Mouse (Mus musculus) T-cell, adult 2 months (primary cell): Measurements from ENCODE around the gene U2af1l4.

Experiments used
- DNase-seq: peaks from one replicate; pipeline ENCODE4 v3.0.0; 2022; ENCODE audit warnings: low spot score

U2af1l4 gene

GRCm38 (mm10) chr7:30553021-30553589 lies 10.0 kb upstream of the U2af1l4 start:
- DNase-seq, result no peak

- no peak for DNase-seq
These were observed 9.1 kb upstream of the U2af1l4 start for GRCm38 (mm10) chr7:30553810-30554584.

DNA sequence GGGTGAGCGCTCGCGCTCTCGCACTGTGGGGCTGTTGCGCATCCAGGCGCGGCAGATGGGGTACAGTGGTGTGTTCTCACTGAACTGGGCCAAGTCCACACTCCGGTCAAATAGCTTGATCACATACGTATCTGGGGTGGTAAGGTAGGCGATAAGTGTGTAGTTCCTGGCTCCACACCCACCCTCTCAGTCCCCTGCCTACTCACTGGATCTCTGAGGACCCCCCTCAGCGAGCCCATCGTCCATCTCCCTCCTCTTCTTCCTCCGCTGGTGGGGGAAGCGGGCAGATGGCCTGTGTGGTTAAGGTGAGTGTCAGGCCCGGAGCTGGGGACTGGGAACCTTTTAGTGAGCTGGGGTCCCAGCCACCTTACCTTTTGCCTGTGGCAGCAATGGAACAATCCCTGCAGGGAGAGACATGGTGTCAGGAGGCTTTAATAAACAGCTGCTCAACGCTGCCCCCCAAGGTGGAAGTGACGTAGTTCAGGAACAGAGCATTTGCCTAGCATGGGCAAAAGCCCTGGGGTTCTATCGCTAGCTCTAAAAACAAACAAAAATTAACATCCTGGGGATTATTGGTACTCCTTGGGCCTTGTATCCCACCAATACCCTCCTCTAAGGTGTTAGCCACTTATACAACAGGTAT lies 6.1 kb upstream of the U2af1l4 start:
- peak; percentile 29 for DNase-seq

- DNase-seq, result no peak
These were observed 5.1 kb upstream of the U2af1l4 start for GRCm38 (mm10) chr7:30557901-30558514.

DNA sequence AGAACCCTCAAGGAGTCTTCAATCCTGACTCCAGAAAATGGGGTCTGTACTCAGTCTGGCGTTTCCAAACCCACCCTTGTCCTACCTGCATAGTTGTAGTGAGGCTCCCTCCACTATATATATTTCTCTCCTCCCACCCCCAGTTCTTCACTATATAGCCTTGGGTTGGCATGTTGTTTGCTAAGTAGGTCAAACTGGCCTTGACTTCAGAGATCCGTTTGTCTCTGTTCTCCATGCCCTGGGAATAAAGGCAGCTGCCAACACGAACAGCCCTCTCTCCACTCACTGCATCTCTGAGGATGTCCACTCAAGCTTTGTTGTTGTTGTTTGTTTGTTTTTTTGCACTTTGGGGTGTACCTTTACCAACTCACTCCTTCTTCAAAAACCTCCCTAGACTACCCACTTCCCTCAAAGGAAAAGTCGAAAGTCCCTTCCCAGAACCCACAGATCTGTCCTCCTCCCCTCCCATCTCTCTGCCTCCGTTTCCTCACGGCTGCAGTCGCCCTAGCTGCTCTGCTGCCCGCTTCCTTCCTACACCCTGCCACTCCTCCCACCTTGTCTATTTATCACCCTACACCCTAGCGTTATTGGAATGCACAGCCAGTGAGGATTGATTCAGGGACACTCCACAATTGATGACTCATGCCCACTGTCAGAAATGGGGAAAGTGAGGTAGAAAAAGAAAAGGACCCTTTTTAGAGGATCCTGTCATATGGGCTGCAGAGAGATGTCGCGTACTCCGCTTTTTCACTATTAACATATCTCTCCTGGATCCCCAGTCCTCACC lies 4.3 kb upstream of the U2af1l4 start:
- DNase-seq, result no peak

DNA sequence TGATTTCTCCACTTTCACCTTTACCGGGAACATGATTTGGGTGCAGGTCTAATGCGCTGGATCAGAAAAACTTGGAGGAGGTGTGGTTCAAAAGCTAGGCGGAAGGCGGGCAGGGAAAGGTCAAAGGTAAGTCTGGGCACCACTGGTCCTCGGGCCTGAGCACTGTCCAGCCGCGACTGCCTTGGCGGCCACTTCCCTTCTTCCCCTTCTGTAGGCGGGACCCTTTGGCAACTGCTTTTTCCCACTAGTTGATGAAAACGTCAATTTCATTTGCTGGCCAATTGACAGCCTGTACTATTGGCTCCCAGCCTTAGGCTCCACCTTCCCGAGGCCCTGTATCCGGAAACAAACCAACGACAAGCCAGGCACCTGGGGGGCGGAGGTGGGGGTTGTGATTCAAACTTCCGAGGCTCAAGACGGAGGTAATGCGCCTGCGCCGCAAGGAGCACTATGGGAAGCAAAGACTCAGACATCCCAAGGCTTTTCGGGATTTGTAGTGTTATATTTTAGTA lies 3.6 kb upstream of the U2af1l4 start, which contains the start of gene Lin37:
TSS of gene Lin37 (minus strand) at position 396 of the 512 bp plus-strand sequence.
- peak; percentile 90 for DNase-seq

DNA sequence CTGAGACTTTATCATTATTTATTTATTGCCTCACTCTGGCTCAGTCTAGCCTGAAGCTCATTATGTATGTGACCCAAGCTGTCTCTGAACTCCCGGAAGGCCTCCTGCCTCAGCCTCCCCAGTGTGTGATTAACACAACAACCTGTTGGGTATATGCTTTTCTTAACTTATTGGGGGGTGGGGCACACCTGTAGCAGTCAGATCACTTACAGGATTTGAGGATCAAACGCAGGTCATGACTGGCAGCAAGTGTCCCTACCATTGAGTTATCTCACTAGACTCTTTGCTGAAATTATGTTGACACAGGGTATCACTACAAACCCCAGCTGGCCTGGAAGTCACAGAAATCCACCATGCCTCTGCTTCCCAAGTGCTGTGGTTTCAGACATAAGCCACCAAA lies 2.8 kb upstream of the U2af1l4 start:
- DNase-seq, result no peak

DNA sequence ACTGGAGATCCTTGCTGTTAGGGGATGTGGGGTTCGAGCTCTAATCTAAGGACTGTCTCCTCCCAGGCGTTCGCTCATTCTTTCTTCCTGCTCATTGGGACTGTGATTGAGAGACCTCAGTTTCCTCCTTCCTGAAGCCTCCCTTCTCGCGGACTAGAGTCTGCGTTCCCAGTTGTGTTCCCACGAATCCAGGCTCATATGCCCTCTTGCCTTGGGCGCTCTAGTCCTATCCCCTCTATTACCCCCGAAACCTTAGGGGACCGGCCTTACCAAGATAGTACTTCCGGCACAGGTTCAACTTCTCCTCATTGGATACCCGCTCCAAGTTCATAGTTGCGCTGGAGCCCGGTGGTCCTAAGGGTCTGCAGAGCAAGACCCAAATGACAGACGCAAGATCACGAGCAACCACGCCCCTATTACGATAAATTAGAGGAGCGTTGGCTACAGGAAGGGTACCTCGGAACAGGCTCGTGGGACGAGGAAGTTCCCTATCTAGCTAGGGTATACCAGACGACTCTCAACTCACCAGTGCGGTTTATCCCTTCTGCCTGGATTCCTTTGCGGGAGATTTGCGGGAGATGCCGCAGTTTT lies 480 bp upstream of the U2af1l4 start:
- DNase-seq, result no peak

DNA sequence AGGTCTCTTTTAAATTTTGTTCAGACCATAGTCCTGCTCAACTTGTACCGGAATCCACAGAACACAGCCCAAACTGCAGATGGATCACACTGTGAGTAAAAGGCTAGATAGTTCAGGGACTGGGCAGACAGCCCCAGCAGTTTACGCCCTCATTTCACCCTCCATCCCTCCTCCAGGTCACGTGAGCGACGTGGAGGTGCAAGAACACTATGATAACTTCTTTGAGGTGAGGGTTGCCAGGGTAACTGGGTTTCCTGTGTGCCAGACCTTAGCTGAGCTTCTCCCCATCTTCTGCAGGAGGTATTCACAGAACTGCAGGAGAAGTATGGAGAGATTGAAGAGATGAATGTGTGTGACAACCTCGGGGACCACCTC lies 792 bp downstream of the U2af1l4 start:
- peak; percentile 84 for DNase-seq

GRCm38 (mm10) chr7:30564970-30565571 lies 2.0 kb downstream of the U2af1l4 start, which contains the start of gene Igflr1:
TSS of gene Igflr1 (plus strand) at chr7:30565427.
- peak; percentile 29 for DNase-seq

DNA sequence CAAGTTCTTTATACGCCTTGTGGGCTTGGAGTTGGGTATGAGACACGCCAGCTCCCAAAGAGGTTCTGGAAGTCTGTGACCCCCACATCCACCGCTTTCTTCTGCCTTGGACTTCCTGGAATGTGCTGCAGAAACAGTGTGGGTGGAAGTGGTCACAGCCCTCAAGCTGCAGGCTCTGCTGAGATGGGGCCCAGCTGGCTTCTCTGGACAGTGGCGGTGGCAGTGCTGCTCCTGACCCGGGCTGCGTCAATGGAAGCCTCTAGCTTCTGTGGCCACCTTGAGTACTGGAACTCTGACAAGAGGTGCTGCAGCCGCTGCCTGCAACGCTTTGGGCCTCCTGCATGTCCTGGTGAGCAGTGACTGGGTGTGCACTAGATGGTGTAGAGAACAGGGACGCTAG lies 2.9 kb downstream of the U2af1l4 start:
- no peak for DNase-seq

DNA sequence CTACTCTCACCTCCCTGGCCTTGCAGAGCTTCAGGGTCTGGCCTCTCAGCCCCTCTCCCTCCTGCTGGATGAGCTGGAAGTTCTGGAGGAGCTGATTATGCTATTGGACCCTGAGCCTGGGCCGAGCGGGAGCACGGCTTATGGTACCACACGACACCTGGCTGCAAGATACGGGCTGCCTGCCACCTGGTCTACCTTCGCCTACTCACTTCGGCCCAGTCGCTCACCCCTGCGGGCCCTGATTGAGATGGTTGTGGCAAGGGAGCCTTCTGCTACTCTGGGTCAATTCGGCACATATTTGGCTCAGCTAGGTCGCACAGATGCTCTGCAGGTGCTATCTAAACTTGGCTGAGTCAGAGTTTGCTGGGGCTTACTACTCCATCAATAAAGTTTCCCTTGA lies 4.5 kb downstream of the U2af1l4 start:
- no peak for DNase-seq

GRCm38 (mm10) chr7:30572389-30572788 lies 9.3 kb downstream of the U2af1l4 start:
- no peak for DNase-seq

DNA sequence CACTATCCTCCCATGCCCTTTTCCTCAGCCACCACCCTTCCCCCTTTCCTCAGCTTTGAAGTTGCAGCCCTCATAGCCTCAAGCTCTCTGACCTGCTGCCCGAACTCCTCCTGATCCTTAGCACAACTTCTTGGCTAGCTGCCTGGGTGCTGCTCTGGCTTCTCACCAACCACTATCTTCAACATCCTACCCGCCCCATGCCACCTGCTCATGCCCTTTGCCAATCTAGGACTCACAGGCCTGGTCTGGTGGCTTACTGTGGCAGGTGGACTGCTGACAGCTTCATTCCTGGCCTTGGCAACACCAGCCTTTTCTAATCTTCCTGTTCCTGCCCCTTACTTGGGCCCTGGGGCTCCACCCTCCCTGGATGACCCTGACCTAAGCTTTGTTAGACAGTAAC lies 9.9 kb downstream of the U2af1l4 start:
- no peak for DNase-seq

DNA sequence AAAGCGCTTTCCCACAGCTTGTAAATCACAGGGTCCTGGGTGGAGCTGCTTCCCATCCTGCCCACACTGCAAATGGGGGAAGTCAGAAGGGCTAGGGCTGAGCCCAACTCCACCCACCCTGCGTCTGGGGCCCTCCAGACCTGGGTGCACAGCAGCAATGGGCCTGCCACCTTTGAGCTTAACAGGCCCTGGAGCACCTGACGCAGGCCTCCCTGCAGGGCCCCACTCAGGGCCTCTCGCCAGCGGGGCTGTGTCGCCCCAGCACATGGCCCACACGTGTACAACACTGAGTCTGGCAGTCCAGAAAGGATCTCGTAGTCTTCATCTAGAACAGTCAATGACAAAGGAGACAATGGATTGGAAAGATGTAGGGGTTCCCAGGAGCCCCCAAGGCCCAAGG lies 16.8 kb downstream of the U2af1l4 start:
- no peak for DNase-seq

DNA sequence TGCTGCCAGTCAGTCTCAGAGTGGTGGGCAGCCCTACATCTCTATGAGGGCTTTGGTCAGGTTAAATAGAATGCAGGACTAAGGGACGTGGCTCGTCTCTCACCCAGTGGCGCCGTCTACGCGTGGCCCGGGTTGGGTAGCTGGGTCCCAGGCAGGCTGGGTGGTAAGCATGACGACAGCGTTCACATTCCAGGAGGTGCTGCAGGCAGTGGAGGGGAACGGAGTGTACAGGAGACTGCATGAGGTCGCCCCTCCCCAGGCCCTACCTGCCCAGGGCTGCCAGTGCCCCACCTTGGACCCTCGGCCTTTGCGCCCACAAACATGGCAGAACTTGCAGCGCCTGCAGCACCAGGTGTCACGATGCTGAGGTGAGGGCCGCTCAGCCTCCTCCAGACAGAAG lies 18.4 kb downstream of the U2af1l4 start:
- no peak for DNase-seq

- no peak for DNase-seq
These were observed 21.2 kb downstream of the U2af1l4 start for GRCm38 (mm10) chr7:30584339-30584738.

DNA sequence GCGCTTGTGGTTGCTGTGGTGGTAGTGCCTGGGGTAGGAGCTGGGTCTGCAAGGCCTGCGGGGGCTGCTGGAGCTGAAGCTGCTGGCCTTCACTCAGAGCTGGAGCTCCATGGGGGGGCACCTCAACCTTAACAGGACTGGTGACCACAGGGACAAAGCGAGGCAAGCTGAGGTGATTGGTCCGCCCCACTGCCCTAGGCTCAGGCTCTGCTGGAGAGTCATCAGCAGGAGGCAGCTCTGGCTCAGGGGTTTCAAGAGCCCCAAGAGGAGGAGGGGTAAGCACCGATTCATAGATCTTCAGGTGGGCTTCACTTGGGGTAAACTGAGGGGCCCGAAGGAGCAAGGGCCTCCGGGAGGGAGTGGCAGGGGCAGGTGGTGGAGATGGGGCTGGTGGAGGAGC lies 22.1 kb downstream of the U2af1l4 start:
- DNase-seq, result no peak

DNA sequence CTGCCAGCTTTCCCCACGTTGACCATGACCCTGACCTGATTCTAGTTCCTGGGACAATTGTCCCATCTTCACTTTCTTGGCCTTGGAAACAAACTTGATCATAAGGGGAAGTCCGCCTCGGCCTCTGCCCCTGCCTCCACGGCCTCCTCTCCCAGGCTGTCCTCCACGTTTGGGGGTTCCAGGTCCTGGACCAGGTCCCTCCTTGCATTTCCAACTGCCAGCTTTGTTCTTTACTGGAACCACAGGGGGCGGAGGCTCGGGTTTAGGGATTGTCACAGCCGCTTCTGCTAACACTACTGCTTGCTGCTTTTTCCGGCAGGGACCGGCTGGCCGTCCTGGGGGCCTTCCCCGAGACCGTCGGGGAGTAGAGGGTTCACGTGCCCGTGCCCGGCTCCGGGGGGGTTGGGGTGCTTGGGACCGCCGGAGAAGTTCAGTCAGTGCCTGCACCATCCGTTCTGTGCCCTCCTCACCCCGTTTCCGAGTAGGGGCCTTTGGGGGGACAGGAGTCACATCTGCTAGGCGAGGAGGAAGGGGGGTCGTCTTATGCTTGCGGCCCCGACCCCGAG lies 23.4 kb downstream of the U2af1l4 start:
- DNase-seq, result no peak

- DNase-seq, result peak; percentile 62
These were observed 25.0 kb downstream of the U2af1l4 start for GRCm38 (mm10) chr7:30587842-30588667.
